Mouse (Mus musculus): ENCODE results near the gene Pus10.

DNA sequence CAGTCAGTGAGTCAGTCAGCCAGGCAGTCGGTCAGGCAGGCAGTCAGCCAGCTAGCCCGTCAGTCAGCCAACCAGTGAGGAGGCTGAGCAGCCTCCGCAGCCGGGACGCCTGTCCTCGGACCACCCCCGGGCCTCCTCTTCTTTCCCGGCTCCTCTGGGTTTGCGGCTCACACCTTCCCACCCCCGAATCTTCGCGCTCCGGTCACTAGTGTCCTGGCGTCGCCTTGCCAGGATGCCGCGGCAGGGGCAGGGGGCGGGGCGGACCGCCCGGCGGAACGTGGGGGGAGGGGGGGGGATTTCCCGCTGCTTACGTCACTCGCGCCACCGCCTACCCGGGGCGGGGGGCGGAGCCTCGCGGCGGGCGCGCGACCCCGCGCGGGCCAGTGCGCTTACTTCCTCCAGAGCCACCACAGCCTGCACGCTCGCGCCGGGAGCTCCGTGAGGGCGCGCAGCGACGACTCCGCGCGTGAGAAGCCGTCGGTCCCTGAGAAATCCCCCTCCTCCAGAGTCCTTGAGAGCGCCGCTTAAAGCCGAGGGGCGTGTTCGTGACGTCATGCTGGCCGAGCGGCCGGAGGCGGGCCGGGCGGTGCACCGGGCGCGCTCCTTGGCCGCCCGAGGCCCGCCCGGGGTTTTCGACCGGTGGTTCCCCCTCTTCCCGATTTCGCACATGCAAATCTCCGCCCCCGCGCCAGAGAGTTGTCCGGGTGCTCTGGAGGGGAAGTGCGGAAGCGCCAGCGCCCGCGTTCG lies 105.5 kb downstream of the Pus10 start, which contains the start of gene Rel:
- peak; percentile 78 for TF ChIP-seq POLR2A (IDR thresholded peaks at IDR 0.05; ENCODE audit: low read depth, low read length)
- no peak for TF ChIP-seq CTCF (IDR thresholded peaks at IDR 0.05; ENCODE audit: borderline replicate concordance, insufficient read depth, low read length)

All from embryonic fibroblast, embryonic 13.5 days (primary cell).